Mouse (Mus musculus) liver, adult 10 weeks (tissue): ENCODE data around the gene Gmds. TPM values are rescaled to one million over a fixed set of nuclear protein-coding genes. Genes with fewer than 3 reads are reported as not detected.

ENCODE experiments used
- polyA plus RNA-seq: library from polyadenylated mRNA; stranded (reverse); fragments of 350-450 nt; fragmentation: Illumina TruSeq; extraction: RNeasy Lipid Tissue Mini Kit (QIAGEN cat#74804); gene quantifications from one replicate; pipeline ENCODE4 v1.2.3, GENCODE M21; 2014; ENCODE audit warnings: low read depth, low replicate concordance

The Gmds gene
- 2.6 TPM for polyA plus RNA-seq

GRCm38 (mm10) chr13:32338513-32339365 is at the start of gene Gmds:
Gene Gmds, minus strand, starts transcription at chr13:32338740.

GRCm38 (mm10) chr13:31806428-31806832 is 532.1 kb downstream of the Gmds start, which contains the start of gene Foxc1:
Gene Foxc1, plus strand, starts transcription at chr13:31806633.

